Mouse (Mus musculus) ES-E14 (cell line): ENCODE data around the gene Vtn. TPM values are rescaled to one million over a fixed set of nuclear protein-coding genes. Genes with fewer than 3 reads are reported as not detected.

Experiments used
- DNase-seq: peaks from one replicate; pipeline ENCODE4 v3.0.0-alpha.2; 2013; ENCODE audit warnings: low read depth, low spot score
- H3K27ac ChIP-seq: 2 replicates; pipeline ENCODE4 v1.5.1; 2012; ENCODE audit warnings: low read depth, mild to moderate bottlenecking, low read length, moderate library complexity, mixed read lengths; ENCODE audit not compliant: poor library complexity, insufficient read depth, severe bottlenecking
- H3K36me3 ChIP-seq: 2 replicates; pipeline ENCODE4 v1.6.1; 2012; ENCODE audit warnings: mild to moderate bottlenecking, low read length, moderate library complexity, mixed read lengths; ENCODE audit not compliant: control insufficient read depth, poor library complexity, insufficient read depth, severe bottlenecking
- H3K4me1 ChIP-seq, 2 experiments: fragments of 150-350 bp in 1 of 2; sonication (generic) in 1 of 2; 2 replicates each; pipeline ENCODE4 v1.6.1; 2012; ENCODE audit warnings: low read length in 2 of 2, mild to moderate bottlenecking in 1 of 2, mixed read lengths in 1 of 2; ENCODE audit not compliant: control insufficient read depth in 2 of 2, insufficient read depth in 2 of 2, poor library complexity in 1 of 2
- H3K4me3 ChIP-seq, 2 experiments: fragments of 150-350 bp in 1 of 2; sonication (generic) in 1 of 2; 2 replicates each; pipeline ENCODE4 v1.5.1; 2012; ENCODE audit warnings: low read length in 2 of 2, low read depth in 1 of 2, mild to moderate bottlenecking in 1 of 2, mixed read lengths in 1 of 2; ENCODE audit not compliant: insufficient read depth in 1 of 2, poor library complexity in 1 of 2, severe bottlenecking in 1 of 2
- H3K9ac ChIP-seq: 2 replicates; pipeline ENCODE4 v1.6.1; 2012; ENCODE audit warnings: low read depth, mild to moderate bottlenecking, low read length, mixed read lengths; ENCODE audit not compliant: poor library complexity, insufficient read depth, severe bottlenecking
- H3K9me3 ChIP-seq: fragments of 150-350 bp; sonication (generic); 2 replicates; pipeline ENCODE4 v1.6.1; 2012; ENCODE audit warnings: low read depth, mild to moderate bottlenecking, low read length; ENCODE audit not compliant: control insufficient read depth, insufficient read depth
- CHD2 ChIP-seq: IDR thresholded peaks from 2 replicates; pipeline ENCODE4 v1.6.1; 2014; ENCODE audit warnings: mild to moderate bottlenecking, low read depth, low read length, inconsistent platforms
- HCFC1 ChIP-seq: IDR thresholded peaks from 2 replicates; pipeline ENCODE4 v1.6.1; 2012; ENCODE audit warnings: low read length, inconsistent platforms, borderline replicate concordance; ENCODE audit not compliant: insufficient read depth
- MAFK ChIP-seq: IDR thresholded peaks from 2 replicates; pipeline ENCODE4 v1.6.1; 2014; ENCODE audit warnings: mild to moderate bottlenecking, low read depth, low read length, inconsistent platforms; ENCODE audit not compliant: insufficient read depth
- ZC3H11A ChIP-seq: IDR thresholded peaks from 2 replicates; pipeline ENCODE4 v1.6.1; 2012; ENCODE audit warnings: low read depth, mild to moderate bottlenecking, inconsistent platforms, low read length, borderline replicate concordance
- ZNF384 ChIP-seq: IDR thresholded peaks from 2 replicates; pipeline ENCODE4 v1.6.1; 2012; ENCODE audit warnings: low read depth, low read length, inconsistent platforms
- in situ Hi-C, 2 experiments: fragments of 600-800 bp; cut with MboI; formaldehyde crosslinking; loops; one replicate each; pipeline ENCODE4 v1.15.1; 2025; ENCODE audit warnings: low sequenced_read_pairs in 2 of 2, inconsistent platforms in 1 of 2; ENCODE audit not compliant: unreplicated experiment in 2 of 2
- total RNA-seq: library from RNA; depleted of rRNA; stranded (reverse); fragments of 300-350 nt; gene quantifications from 2 replicates; pipeline ENCODE4 v1.2.3, GENCODE M21; 2012

Vtn gene
- total RNA-seq, 1 experiment, result not detected

DNA sequence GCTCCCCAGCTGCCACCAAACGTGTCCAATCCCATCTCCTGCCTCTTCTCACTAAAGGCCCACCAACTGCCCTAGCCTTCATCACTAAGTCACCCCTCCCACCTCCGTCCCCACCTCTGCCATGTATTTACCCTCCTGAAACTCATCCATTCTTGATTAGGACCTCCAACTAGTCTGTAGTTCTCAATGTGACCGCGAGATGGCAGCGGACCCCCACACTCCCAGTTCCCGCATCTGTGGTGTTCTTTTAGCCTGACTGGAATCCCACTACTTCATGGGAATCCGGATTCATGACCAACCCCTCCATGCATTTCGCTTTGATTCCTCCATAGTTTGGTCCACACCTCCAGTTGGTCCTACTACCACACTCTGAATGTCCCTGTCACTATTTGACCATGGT is 10.7 kb upstream of the Vtn start:
- Histone ChIP-seq H3K9me3 (no peaks in the 10 kb centered on the region), H3K27ac (no peak overlapping the region), H3K9ac (no peak overlapping the region), H3K4me1 (peaks cover 4 to 6% of the 10 kb centered on the region in 2 experiments; a peak in 2 of 4 replicates), H3K36me3 (no peaks in the 10 kb centered on the region), H3K4me3 (peak overlapping the region; percentile 40 to 49; a peak in 3 of 4 replicates)
- no peak for TF ChIP-seq HCFC1
- TF ChIP-seq ZC3H11A, result no peak
- TF ChIP-seq ZNF384, result no peak
- no peak for TF ChIP-seq MAFK
- no peak for TF ChIP-seq CHD2
- in situ Hi-C loops, result no loop called here
- peak; percentile 78 for DNase-seq

GRCm38 (mm10) chr11:78490781-78491241 is 8.1 kb upstream of the Vtn start:
- H3K9ac ChIP-seq, result peak overlapping the region; percentile 66
- DNase-seq, result no peak
- no peak for TF ChIP-seq ZC3H11A
- TF ChIP-seq MAFK, result no peak
- no peak for TF ChIP-seq HCFC1
- no peak for TF ChIP-seq ZNF384
- TF ChIP-seq CHD2, result no peak
- H3K27ac ChIP-seq, result no peak overlapping the region
- in situ Hi-C loops, result no loop called here
- no peaks in the 10 kb centered on the region for H3K36me3 ChIP-seq
- H3K9me3 ChIP-seq, result no peaks in the 10 kb centered on the region
- H3K4me1 ChIP-seq, result peaks cover 4 to 6% of the 10 kb centered on the region in 2 experiments; a peak in 2 of 4 replicates
- peak overlapping the region; percentile 49 to 52 for H3K4me3 ChIP-seq

- no peak overlapping the region for H3K27ac ChIP-seq
- no peak overlapping the region for H3K4me3 ChIP-seq
- no peak overlapping the region for H3K9ac ChIP-seq
- peak; percentile 63 for DNase-seq
- peaks cover 2 to 4% of the 10 kb centered on the region in 2 experiments; a peak in 2 of 4 replicates for H3K4me1 ChIP-seq
- no peaks in the 10 kb centered on the region for H3K36me3 ChIP-seq
- no peak for TF ChIP-seq CHD2
- no peak for TF ChIP-seq HCFC1
- TF ChIP-seq ZNF384, result no peak
- TF ChIP-seq MAFK, result no peak
- no peak for TF ChIP-seq ZC3H11A
- in situ Hi-C loops, result no loop called here
- H3K9me3 ChIP-seq, result no peaks in the 10 kb centered on the region
Observed at GRCm38 (mm10) chr11:78495904-78496303, 3.0 kb upstream of the Vtn start.

DNA sequence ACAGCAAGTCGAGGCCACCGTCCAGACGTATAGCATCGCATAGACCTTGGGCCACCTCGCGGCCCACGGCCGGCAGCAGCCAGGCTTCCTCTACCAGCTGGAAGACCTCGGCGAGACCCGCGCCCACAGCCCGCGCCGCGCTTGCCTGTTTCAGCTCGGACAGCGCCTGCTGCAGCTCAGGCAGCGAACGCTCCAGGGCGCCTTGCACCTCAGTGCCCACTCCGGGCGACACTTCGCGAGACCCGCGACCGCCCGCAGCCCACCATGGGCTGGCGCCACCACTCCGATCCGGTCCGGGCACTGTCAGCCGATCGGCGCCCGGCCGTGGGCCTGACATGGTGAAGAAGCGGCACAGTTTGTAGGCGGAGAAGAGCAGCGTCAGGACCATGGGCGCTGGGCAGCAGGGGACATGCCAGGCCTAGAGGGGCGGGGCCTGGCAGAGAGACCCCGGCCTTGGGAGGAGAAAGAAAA is 1.8 kb upstream of the Vtn start:
- TF ChIP-seq ZC3H11A (no peak), MAFK (no peak), HCFC1 (no peak)
- in situ Hi-C loops, result no loop called here
- Histone ChIP-seq H3K27ac (no peak overlapping the region), H3K4me3 (peak overlapping the region; percentile 59 to 77), H3K9me3 (no peaks in the 10 kb centered on the region), H3K9ac (peak overlapping the region; percentile 19; the same call in 1 of the 2 replicates), H3K36me3 (no peaks in the 10 kb centered on the region), H3K4me1 (peaks cover 0 to 2% of the 10 kb centered on the region in 2 experiments; a peak in 1 of 4 replicates)
- DNase-seq, result no peak
